Mouse (Mus musculus): ENCODE measurements around the gene Dgcr2. TPM values are rescaled to one million over a fixed set of nuclear protein-coding genes. Genes with fewer than 3 reads are reported as not detected.

The Dgcr2 gene
- polyA plus RNA-seq, 1 experiment from 2014 or later: 89.2 TPM

DNA sequence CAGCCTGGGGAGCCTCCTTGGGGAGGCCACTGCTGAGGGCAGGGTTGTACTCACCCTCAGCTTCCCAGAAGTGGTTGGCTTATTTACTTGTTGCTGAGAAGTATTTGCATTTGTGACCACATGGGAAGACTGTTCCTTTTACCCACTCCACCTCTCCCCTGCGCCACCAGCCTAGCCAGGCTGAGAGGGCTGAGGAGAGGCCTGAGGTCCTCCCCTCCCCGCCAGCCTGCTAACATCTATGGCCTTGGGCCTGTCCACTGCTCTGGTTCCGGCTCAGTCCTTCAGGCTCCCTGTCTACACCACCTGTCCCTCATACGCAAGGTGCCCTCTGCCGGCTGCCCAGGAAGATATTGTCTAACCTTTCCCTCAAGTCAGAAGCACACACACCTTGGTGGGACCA is 102.7 kb downstream of the Dgcr2 start:
- Histone ChIP-seq H3K9me3 (ENCODE audit: control insufficient read depth, low read length) (no peaks in the 10 kb centered on the region), H3K4me1 (replicated peaks; ENCODE audit: control insufficient read depth, insufficient read depth, low read length) (peaks cover 39% of the 10 kb centered on the region), H3K4me2 (ENCODE audit: low read depth, low read length) (no peak overlapping the region), H3K27ac (ENCODE audit: low read length) (peak overlapping the region; percentile 97), H3K9ac (ENCODE audit: low read length) (0 out of 2 replicates have a peak overlapping the region, but pooled peaks have one; percentile 2), H3K4me3 (ENCODE audit: low read length) (no peak overlapping the region), H3K27me3 (ENCODE audit: control insufficient read depth, insufficient read depth, low read depth, low read length) (peaks cover 8% of the 10 kb centered on the region; the same call in 1 of the 2 replicates), H3K36me3 (ENCODE audit: control insufficient read depth, insufficient read depth, low read length) (peaks cover 2% of the 10 kb centered on the region)
- WGBS: 56% methylated on average over 5 of the region's 5 CpGs
- ATAC-seq (ENCODE audit: low read depth): peak; percentile 3; the same call in 1 of the 2 replicates

DNA sequence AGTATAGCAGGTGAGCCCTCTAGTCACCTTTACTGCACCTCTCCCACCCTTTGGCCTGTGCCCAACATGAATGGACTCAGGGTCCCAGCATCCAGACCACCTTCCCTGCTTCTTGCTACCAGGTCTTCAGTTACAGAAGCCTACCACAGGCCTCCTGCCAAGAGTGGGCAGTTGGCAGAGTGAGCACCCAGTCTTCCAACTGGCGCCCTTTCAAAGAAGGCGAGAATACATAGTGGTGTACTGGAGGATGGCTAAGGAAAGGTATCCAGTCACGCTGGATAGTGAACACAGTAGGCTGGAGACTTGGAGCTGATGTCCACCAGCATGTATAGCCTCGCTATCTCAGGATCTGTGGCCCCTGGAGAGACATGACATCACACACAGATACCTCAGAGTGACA is 104.3 kb downstream of the Dgcr2 start:
- Histone ChIP-seq H3K4me2 (ENCODE audit: low read depth, low read length) (no peak overlapping the region), H3K27me3 (ENCODE audit: control insufficient read depth, insufficient read depth, low read depth, low read length) (peaks cover 2% of the 10 kb centered on the region; the same call in 1 of the 2 replicates), H3K27ac (ENCODE audit: low read length) (no peak overlapping the region), H3K36me3 (ENCODE audit: control insufficient read depth, insufficient read depth, low read length) (peaks cover 10% of the 10 kb centered on the region), H3K9me3 (ENCODE audit: control insufficient read depth, low read length) (no peaks in the 10 kb centered on the region), H3K9ac (ENCODE audit: low read length) (no peak overlapping the region), H3K4me1 (replicated peaks; ENCODE audit: control insufficient read depth, insufficient read depth, low read length) (peaks cover 26% of the 10 kb centered on the region), H3K4me3 (ENCODE audit: low read length) (no peak overlapping the region)
- WGBS: 88% methylated on average over 4 of the region's 4 CpGs
- no peak for ATAC-seq (ENCODE audit: low read depth)

DNA sequence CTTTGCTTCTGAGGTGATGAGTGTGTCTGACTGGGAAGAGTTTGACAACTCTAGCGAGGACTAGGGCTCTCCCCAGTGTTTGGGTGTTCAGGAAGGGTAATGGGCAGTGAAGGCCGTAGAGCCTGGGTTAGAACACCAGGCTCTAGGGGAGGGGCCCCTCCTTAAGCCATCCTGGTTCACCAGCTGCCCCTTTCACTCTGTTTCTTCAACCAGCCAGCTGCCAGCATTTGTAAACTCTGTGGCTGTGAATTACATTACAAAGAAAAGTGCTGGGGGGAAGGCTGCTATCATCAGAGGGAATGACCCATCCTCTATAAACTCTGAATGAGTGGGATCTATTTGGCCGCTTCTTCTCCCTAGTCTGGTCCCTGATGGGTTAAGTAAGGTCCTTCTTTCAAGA is 105.6 kb downstream of the Dgcr2 start:
- H3K27me3 ChIP-seq (ENCODE audit: control insufficient read depth, insufficient read depth, low read depth, low read length): no peaks in the 10 kb centered on the region
- ATAC-seq (ENCODE audit: low read depth): no peak
- WGBS: 73% methylated on average over 3 of the region's 3 CpGs
- H3K9ac ChIP-seq (ENCODE audit: low read length): no peak overlapping the region
- no peak overlapping the region for H3K4me2 ChIP-seq (ENCODE audit: low read depth, low read length)
- no peaks in the 10 kb centered on the region for H3K9me3 ChIP-seq (ENCODE audit: control insufficient read depth, low read length)
- peaks cover 22% of the 10 kb centered on the region for H3K4me1 ChIP-seq (replicated peaks; ENCODE audit: control insufficient read depth, insufficient read depth, low read length)
- no peak overlapping the region for H3K4me3 ChIP-seq (ENCODE audit: low read length)
- H3K27ac ChIP-seq (ENCODE audit: low read length): no peak overlapping the region
- H3K36me3 ChIP-seq (ENCODE audit: control insufficient read depth, insufficient read depth, low read length): peaks cover 11% of the 10 kb centered on the region

Other genes with a start within 250 kb of the Dgcr2 start
- 46.0 and 47.1 TPM in 2 replicates for gene Med15, start 165.7 kb downstream of the Dgcr2 start, polyA plus RNA-seq (2015; fragmentation: Nextera tagmentation; extraction: Ambion mirVana)
- gene Klhl22, start 138.9 kb downstream of the Dgcr2 start, polyA plus RNA-seq (2015; fragmentation: Nextera tagmentation; extraction: Ambion mirVana): 59.0 and 62.8 TPM in 2 replicates
- gene Scarf2, start 101.3 kb downstream of the Dgcr2 start, polyA plus RNA-seq (2015; fragmentation: Nextera tagmentation; extraction: Ambion mirVana): 12.4 and 13.9 TPM in 2 replicates
- not detected in 2 replicates for gene B830017H08Rik, start 65.4 kb downstream of the Dgcr2 start, polyA plus RNA-seq (2015; fragmentation: Nextera tagmentation; extraction: Ambion mirVana)
- gene Car15, start 60.2 kb downstream of the Dgcr2 start, polyA plus RNA-seq (2015; fragmentation: Nextera tagmentation; extraction: Ambion mirVana): 4.1 and 4.5 TPM in 2 replicates
- 0.29 and 0.33 TPM in 2 replicates for gene Gm20518, start 6.9 kb downstream of the Dgcr2 start, polyA plus RNA-seq (2015; fragmentation: Nextera tagmentation; extraction: Ambion mirVana)
- 0.08 TPM in 1 of 2 replicates, not detected in the other for gene Tssk1, start 4.3 kb downstream of the Dgcr2 start, polyA plus RNA-seq (2015; fragmentation: Nextera tagmentation; extraction: Ambion mirVana)
- gene Tssk2, start 75 bp upstream of the Dgcr2 start, polyA plus RNA-seq (2015; fragmentation: Nextera tagmentation; extraction: Ambion mirVana): not detected in 2 replicates
- 39.9 and 42.0 TPM in 2 replicates for gene Ess2, start 12.8 kb upstream of the Dgcr2 start, polyA plus RNA-seq (2015; fragmentation: Nextera tagmentation; extraction: Ambion mirVana)
- not detected in 2 replicates for gene Gsc2, start 16.5 kb upstream of the Dgcr2 start, polyA plus RNA-seq (2015; fragmentation: Nextera tagmentation; extraction: Ambion mirVana)
- gene Slc25a1, start 29.7 kb upstream of the Dgcr2 start, polyA plus RNA-seq (2015; fragmentation: Nextera tagmentation; extraction: Ambion mirVana): 64.3 and 68.8 TPM in 2 replicates
- not detected in 2 replicates for gene Vpreb2, start 81.9 kb upstream of the Dgcr2 start, polyA plus RNA-seq (2015; fragmentation: Nextera tagmentation; extraction: Ambion mirVana)
- 78.5 and 79.2 TPM in 2 replicates for gene Dgcr6, start 154.3 kb upstream of the Dgcr2 start, polyA plus RNA-seq (2015; fragmentation: Nextera tagmentation; extraction: Ambion mirVana)
- gene Prodh, start 191.6 kb upstream of the Dgcr2 start, polyA plus RNA-seq (2015; fragmentation: Nextera tagmentation; extraction: Ambion mirVana): 12.5 and 13.4 TPM in 2 replicates
- gene Rtn4r, start 229.1 kb upstream of the Dgcr2 start, polyA plus RNA-seq (2015; fragmentation: Nextera tagmentation; extraction: Ambion mirVana): 0.35 TPM in 2 replicates